Mouse (Mus musculus) MEL (cell line): ENCODE measurements around the gene Asb2. TPM values are rescaled to one million over a fixed set of nuclear protein-coding genes. Genes with fewer than 3 reads are reported as not detected.

Experiments used
- DNase-seq: peaks from one replicate; pipeline ENCODE4 v3.0.0; 2011; ENCODE audit warnings: low read depth, low spot score
- H3K27ac ChIP-seq: 2 replicates; pipeline ENCODE4 v1.5.1; 2012; ENCODE audit warnings: low read depth, mild to moderate bottlenecking, control low read depth, low read length, moderate library complexity; ENCODE audit not compliant: control insufficient read depth
- H3K27me3 ChIP-seq, 2 experiments: fragments of 150-350 bp in 1 of 2; sonication (generic) in 1 of 2; 2 replicates each; pipeline ENCODE4 v1.6.1; 2012; ENCODE audit warnings: low read length in 2 of 2, mild to moderate bottlenecking in 2 of 2, improper control_type of control experiment in 1 of 2, moderate library complexity in 1 of 2; ENCODE audit not compliant: insufficient read depth in 2 of 2, control insufficient read depth in 1 of 2
- H3K36me3 ChIP-seq, 2 experiments: 2 replicates each; pipeline ENCODE4 v1.6.1; 2012 to 2014; ENCODE audit warnings: low read length in 2 of 2, improper control_type of control experiment in 1 of 2, inconsistent platforms in 1 of 2, mild to moderate bottlenecking in 1 of 2; ENCODE audit not compliant: insufficient read depth in 2 of 2, control insufficient read depth in 1 of 2
- H3K4me1 ChIP-seq, 2 experiments: fragments of 150-350 bp in 1 of 2; sonication (generic) in 1 of 2; 2 replicates each; pipeline ENCODE4 v1.6.1; 2012; ENCODE audit warnings: low read length in 2 of 2, improper control_type of control experiment in 1 of 2, mild to moderate bottlenecking in 1 of 2; ENCODE audit not compliant: insufficient read depth in 2 of 2, control insufficient read depth in 1 of 2
- H3K4me3 ChIP-seq, 2 experiments: fragments of 150-350 bp in 1 of 2; sonication (generic) in 1 of 2; 2 replicates each; pipeline ENCODE4 v1.5.1; 2012; ENCODE audit warnings: low read depth in 2 of 2, low read length in 2 of 2, mild to moderate bottlenecking in 2 of 2, moderate library complexity in 2 of 2, control low read depth in 1 of 2, improper control_type of control experiment in 1 of 2; ENCODE audit not compliant: control insufficient read depth in 1 of 2, insufficient read depth in 1 of 2
- H3K79me2 ChIP-seq: 2 replicates; pipeline ENCODE4 v1.6.1; 2012; ENCODE audit warnings: mild to moderate bottlenecking, low read length, moderate library complexity; ENCODE audit not compliant: control insufficient read depth, poor library complexity, insufficient read depth
- H3K9ac ChIP-seq: 2 replicates; pipeline ENCODE4 v1.6.1; 2012; ENCODE audit warnings: low read depth, mild to moderate bottlenecking, control low read depth, low read length, moderate library complexity; ENCODE audit not compliant: control insufficient read depth, poor library complexity, severe bottlenecking
- H3K9me3 ChIP-seq: fragments of 150-350 bp; sonication (generic); replicated peaks from 2 replicates; pipeline ENCODE4 v1.6.1; 2012; ENCODE audit warnings: mild to moderate bottlenecking, low read length, improper control_type of control experiment, moderate library complexity; ENCODE audit not compliant: insufficient read depth
- CHD1 ChIP-seq: IDR thresholded peaks from 2 replicates; pipeline ENCODE4 v1.6.1; 2012; ENCODE audit warnings: low read depth, mild to moderate bottlenecking, inconsistent platforms, low read length, improper control_type of control experiment
- CTCF ChIP-seq, 3 experiments: IDR thresholded peaks in 2 of 3; conservative IDR thresholded peaks in 1 of 3; 2 replicates each; pipeline ENCODE4 v1.5.1; 2011 to 2012; ENCODE audit warnings: low read length in 3 of 3, low read depth in 2 of 3, mild to moderate bottlenecking in 2 of 3, improper control_type of control experiment in 1 of 3, inconsistent platforms in 1 of 3, mixed read lengths in 1 of 3, moderate library complexity in 1 of 3; ENCODE audit not compliant: control insufficient read depth in 1 of 3, insufficient read depth in 1 of 3, poor library complexity in 1 of 3, severe bottlenecking in 1 of 3
- E2F4 ChIP-seq: IDR thresholded peaks from 2 replicates; pipeline ENCODE4 v1.6.1; 2011; ENCODE audit warnings: low read depth, low read length, improper control_type of control experiment, borderline replicate concordance
- GABPA ChIP-seq: IDR thresholded peaks from 2 replicates; pipeline ENCODE4 v1.6.1; 2012; ENCODE audit warnings: low read depth, mild to moderate bottlenecking, inconsistent platforms, low read length, improper control_type of control experiment, moderate library complexity
- GATA1 ChIP-seq: IDR thresholded peaks from 2 replicates; pipeline ENCODE4 v1.6.1; 2011; ENCODE audit warnings: low read depth, low read length, improper control_type of control experiment
- MAZ ChIP-seq: IDR thresholded peaks from 2 replicates; pipeline ENCODE4 v1.6.1; 2012; ENCODE audit warnings: low read depth, mild to moderate bottlenecking, inconsistent platforms, low read length, improper control_type of control experiment
- MXI1 ChIP-seq: IDR thresholded peaks from 2 replicates; pipeline ENCODE4 v1.6.1; 2011; ENCODE audit warnings: mild to moderate bottlenecking, low read depth, low read length, improper control_type of control experiment
- MYC ChIP-seq: IDR thresholded peaks from 2 replicates; pipeline ENCODE4 v1.6.1; 2011; ENCODE audit warnings: low read depth, mild to moderate bottlenecking, low read length, improper control_type of control experiment, moderate library complexity
- NELFE ChIP-seq: IDR thresholded peaks from 2 replicates; pipeline ENCODE4 v1.6.1; 2011; ENCODE audit warnings: low read depth, low read length, improper control_type of control experiment
- POLR2AphosphoS2 ChIP-seq: IDR thresholded peaks from 2 replicates; pipeline ENCODE4 v1.6.1; 2011; ENCODE audit warnings: low read length, improper control_type of control experiment
- SMC3 ChIP-seq: IDR thresholded peaks from 2 replicates; pipeline ENCODE4 v1.6.1; 2011; ENCODE audit warnings: low read depth, low read length, improper control_type of control experiment
- TAL1 ChIP-seq: IDR thresholded peaks from 2 replicates; pipeline ENCODE4 v1.6.1; 2012; ENCODE audit warnings: mild to moderate bottlenecking, inconsistent platforms, low read length, moderate library complexity, mixed read lengths
- TBP ChIP-seq: IDR thresholded peaks from 2 replicates; pipeline ENCODE4 v1.8.0; 2011; ENCODE audit warnings: low read depth, low read length, improper control_type of control experiment
- USF1 ChIP-seq: IDR thresholded peaks from 2 replicates; pipeline ENCODE4 v1.6.1; 2014; ENCODE audit warnings: low read depth, mild to moderate bottlenecking, inconsistent platforms, low read length, improper control_type of control experiment, moderate library complexity
- ZKSCAN1 ChIP-seq: IDR thresholded peaks from 2 replicates; pipeline ENCODE4 v1.6.1; 2012; ENCODE audit warnings: low read depth, mild to moderate bottlenecking, inconsistent platforms, low read length, improper control_type of control experiment, moderate library complexity
- ZMIZ1 ChIP-seq: IDR thresholded peaks from 2 replicates; pipeline ENCODE4 v1.6.1; 2012; ENCODE audit warnings: low read depth, mild to moderate bottlenecking, inconsistent platforms, low read length, improper control_type of control experiment, moderate library complexity
- polyA plus RNA-seq, 2 experiments: library from polyadenylated mRNA; stranded (reverse) in 1 of 2; unstranded in 1 of 2; fragments of >175 nt in 1 of 2; fragments of >200 nt in 1 of 2; gene quantifications; 2 replicates each; pipeline versions ENCODE4 v1.2.1 to v1.2.4; 2012; ENCODE audit warnings: low replicate concordance in 2 of 2, low read depth in 1 of 2; ENCODE audit not compliant: insufficient read length in 2 of 2, insufficient read depth in 1 of 2, missing spikeins in 1 of 2
- total RNA-seq: library from RNA; depleted of rRNA; stranded (reverse); fragments of 300-350 nt; gene quantifications from 2 replicates; pipeline ENCODE4 v1.2.3, GENCODE M21; 2012

Asb2 gene
- total and polyA plus RNA-seq, 3 experiments: 0.18 TPM; not detected in 2

DNA sequence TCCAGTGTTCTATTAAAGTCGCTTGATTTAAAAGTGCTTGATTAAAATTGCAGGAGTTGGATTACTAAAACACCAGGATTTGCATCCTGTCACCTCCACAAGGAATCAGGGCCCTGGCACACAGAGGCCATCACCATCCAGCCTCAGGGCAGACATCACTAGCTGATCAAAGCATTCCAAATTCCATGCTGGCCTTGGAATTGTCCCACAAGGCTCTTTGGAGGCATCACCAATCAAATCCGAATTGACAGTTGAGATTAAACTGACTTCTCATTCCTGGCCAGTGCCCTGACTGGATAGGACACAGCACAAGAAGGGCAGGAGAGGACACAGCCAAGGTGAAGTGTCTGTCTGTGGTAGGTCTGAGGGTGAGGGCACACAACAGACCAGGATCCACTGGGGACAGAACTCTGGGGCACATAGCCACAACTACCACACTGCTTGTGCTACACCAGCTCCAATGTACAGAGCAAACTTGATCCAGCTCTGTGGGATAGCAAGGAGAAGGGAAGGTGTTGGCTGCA is 45.0 kb downstream of the Asb2 start, which contains the start of gene Fam181a:
Fam181a (plus strand) TSS at position 232 of the 524 bp plus-strand sequence.
- no peaks in the 10 kb centered on the region for H3K79me2 ChIP-seq
- no peaks in the 10 kb centered on the region for H3K9me3 ChIP-seq
- no peaks in the 10 kb centered on the region for H3K36me3 ChIP-seq
- H3K27ac ChIP-seq: no peak within 1 kb of the TSS
- TF ChIP-seq TAL1: no peak
- TF ChIP-seq ZMIZ1: no peak
- TF ChIP-seq ZKSCAN1: no peak
- no peak for TF ChIP-seq USF1
- H3K9ac ChIP-seq: no peak within 1 kb of the TSS
- no peak for DNase-seq
- H3K4me1 ChIP-seq: no peaks in the 10 kb centered on the region
- H3K27me3 ChIP-seq: no peaks in the 10 kb centered on the region
- no peak within 1 kb of the TSS for H3K4me3 ChIP-seq

DNA sequence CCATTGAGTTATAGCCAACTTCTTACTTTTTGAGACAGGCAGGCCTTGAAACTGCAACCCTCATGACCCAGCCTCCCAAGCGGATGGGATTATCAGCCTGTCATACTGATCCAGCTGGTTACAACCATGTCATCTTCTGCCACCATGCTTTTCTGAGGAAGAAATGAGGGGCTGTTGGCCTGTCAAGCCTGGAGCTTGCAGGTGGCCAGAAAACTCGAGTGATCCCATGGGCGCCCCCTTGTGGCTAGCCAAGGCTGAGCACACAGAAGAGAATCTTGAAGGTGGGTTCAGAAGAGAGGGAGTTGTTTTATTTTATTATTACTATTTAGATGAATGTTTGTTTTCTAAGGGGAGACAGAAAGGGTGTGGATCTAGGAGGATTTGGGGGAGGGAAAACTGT is 49.1 kb downstream of the Asb2 start:
- TF ChIP-seq POLR2AphosphoS2 (no peak), MAZ (no peak), TBP (no peak), NELFE (no peak), SMC3 (peak; percentile 38), CHD1 (no peak), CTCF (IDR thresholded peaks at IDR 0.05 in 2 of 3, conservative IDR thresholded peaks at IDR 0.05 in 1 of 3; ENCODE audit: control insufficient read depth in 1 of 3, insufficient read depth in 1 of 3, low read depth in 2 of 3, low read length in 3 of 3, poor library complexity in 1 of 3, severe bottlenecking in 1 of 3) (peak; percentile 41 to 68 (median 49)), GATA1 (no peak), MYC (no peak), MXI1 (no peak), GABPA (no peak)
- no peaks in the 10 kb centered on the region for H3K36me3 ChIP-seq

DNA sequence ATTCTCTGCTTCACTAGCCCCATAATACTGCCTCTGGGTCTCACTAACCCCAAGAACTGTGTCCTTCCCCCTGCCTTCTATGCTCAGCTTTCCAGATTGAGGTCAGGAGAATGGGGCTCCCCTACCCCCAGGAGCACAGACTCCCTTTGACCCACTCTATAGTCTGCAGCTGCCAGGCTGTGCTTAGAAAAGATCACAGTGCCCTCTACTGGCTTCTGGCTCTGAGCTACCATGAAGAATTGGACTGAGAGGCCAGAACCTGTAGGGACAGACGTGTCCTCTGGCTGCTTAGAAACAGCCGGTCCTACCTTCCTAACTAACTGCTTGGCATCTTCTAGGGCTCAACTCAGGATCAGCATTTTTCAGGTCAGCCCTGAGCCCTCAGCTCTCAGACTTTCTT is 49.6 kb downstream of the Asb2 start:
- Histone ChIP-seq H3K9me3 (no peaks in the 10 kb centered on the region), H3K36me3 (no peaks in the 10 kb centered on the region), H3K4me1 (no peaks in the 10 kb centered on the region), H3K27me3 (no peaks in the 10 kb centered on the region), H3K4me3 (no peak overlapping the region), H3K27ac (no peak overlapping the region), H3K9ac (no peak overlapping the region), H3K79me2 (no peaks in the 10 kb centered on the region)
- TF ChIP-seq CTCF (IDR thresholded peaks at IDR 0.05 in 2 of 3, conservative IDR thresholded peaks at IDR 0.05 in 1 of 3; ENCODE audit: control insufficient read depth in 1 of 3, insufficient read depth in 1 of 3, low read depth in 2 of 3, low read length in 3 of 3, poor library complexity in 1 of 3, severe bottlenecking in 1 of 3) (peak in 1 of 3 experiments; percentile 5; a peak in 1 of 6 replicates), E2F4 (no peak)
- no peak for DNase-seq

More for the DNA sequence above, 49.1 kb downstream of the Asb2 start:
- H3K9ac ChIP-seq: no peak overlapping the region
- H3K27ac ChIP-seq: no peak overlapping the region
- no peak overlapping the region for H3K4me3 ChIP-seq
- H3K4me1 ChIP-seq: no peaks in the 10 kb centered on the region
- H3K9me3 ChIP-seq: no peaks in the 10 kb centered on the region
- no peaks in the 10 kb centered on the region for H3K27me3 ChIP-seq
- DNase-seq: peak; percentile 10
- H3K79me2 ChIP-seq: no peaks in the 10 kb centered on the region
